Comparison of ENCODE assay signal across 8 mouse cellular contexts in genomic region chr5:120562956-120563913, GRCm38 (mm10). TPM values are rescaled to one million over a fixed set of nuclear protein-coding genes. Genes with fewer than 3 reads are reported as not detected.
DNase-seq lines count a peak whose midpoint lies in the region; ATAC-seq and TF ChIP-seq lines count a peak whose summit lies in the region.

No protein-coding gene starts in this region.

- no peak for DNase-seq in left cerebral cortex, adult 2 months (ENCODE audit: extremely low spot score in 1 of 2, low spot score in 2 of 2)
- no peak for DNase-seq in left cerebral cortex, postnatal 14 days (ENCODE audit: low spot score in 2 of 2)
- peak; percentile 73 to 74 for DNase-seq in heart, postnatal 14 days
- peak; percentile 51 for DNase-seq in large intestine, adult 2 months (ENCODE audit: low read depth, low spot score)
- DNase-seq in midbrain, embryonic 14.5 days = no peak
- no peak for DNase-seq in left cerebral cortex, postnatal 36 days (ENCODE audit: low spot score in 2 of 2)

- TF ChIP-seq CTCF in left cerebral cortex, adult 2 months (IDR thresholded peaks at IDR 0.05) = no peak

- intact Hi-C loops in left cerebral cortex, adult 2 months (cut with DNase I) = no loop called here
- intact Hi-C loops in left cerebral cortex, postnatal 14 days (cut with DNase I) = no loop called here
- intact Hi-C loops in heart, postnatal 14 days (cut with DNase I) = no loop called here
- intact Hi-C loops in left cerebral cortex, postnatal 36 days (cut with DNase I) = no loop called here

- H3K4me2 ChIP-seq in embryonic facial prominence, embryonic 15.5 days (replicated peaks) = 0 out of 2 replicates have a peak overlapping the region, but pooled peaks have one; percentile 11
- H3K4me2 ChIP-seq in midbrain, embryonic 14.5 days (ENCODE audit: low read length) = no peak overlapping the region

- no peak overlapping the region for H3K9ac ChIP-seq in embryonic facial prominence, embryonic 15.5 days
- no peak overlapping the region for H3K9ac ChIP-seq in midbrain, embryonic 14.5 days (replicated peaks; ENCODE audit: low read length)

- H3K36me3 ChIP-seq in embryonic facial prominence, embryonic 15.5 days = no peaks in the 10 kb centered on the region
- no peaks in the 10 kb centered on the region for H3K36me3 ChIP-seq in midbrain, embryonic 14.5 days (ENCODE audit: control insufficient read depth, insufficient read depth, low read length)

- peak; percentile 58; the same call in 1 of the 2 replicates for ATAC-seq in embryonic facial prominence, embryonic 15.5 days (ENCODE audit: insufficient number of reproducible peaks, low FRiP score, low TSS enrichment, low read depth)
- no peak for ATAC-seq in midbrain, embryonic 14.5 days (ENCODE audit: low FRiP score, low TSS enrichment)
- ATAC-seq in granulocyte monocyte progenitor cell, adult 5-6 weeks (replicated peaks; ENCODE audit: poor library complexity, severe bottlenecking) = no peak

- no peaks in the 10 kb centered on the region for H3K9me3 ChIP-seq in embryonic facial prominence, embryonic 15.5 days (replicated peaks)
- no peaks in the 10 kb centered on the region for H3K9me3 ChIP-seq in midbrain, embryonic 14.5 days (ENCODE audit: control insufficient read depth, low read length)

- peaks cover 82% of the 10 kb centered on the region for H3K4me1 ChIP-seq in embryonic facial prominence, embryonic 15.5 days
- H3K4me1 ChIP-seq in midbrain, embryonic 14.5 days (ENCODE audit: control insufficient read depth, insufficient read depth, low read length) = peaks cover 62% of the 10 kb centered on the region

- 32% methylated on average over 28 of the region's 28 CpGs for WGBS in embryonic facial prominence, embryonic 15.5 days
- 17% methylated on average over 28 of the region's 28 CpGs for WGBS in large intestine, adult 2 months
- WGBS in midbrain, embryonic 14.5 days = 59% methylated on average over 28 of the region's 28 CpGs

- H3K27me3 ChIP-seq in embryonic facial prominence, embryonic 15.5 days = no peaks in the 10 kb centered on the region
- H3K27me3 ChIP-seq in midbrain, embryonic 14.5 days (ENCODE audit: control insufficient read depth, insufficient read depth, low read length) = no peaks in the 10 kb centered on the region

- H3K4me3 ChIP-seq in left cerebral cortex, adult 2 months = no peak overlapping the region
- no peak overlapping the region for H3K4me3 ChIP-seq in embryonic facial prominence, embryonic 15.5 days (replicated peaks)
- no peak overlapping the region for H3K4me3 ChIP-seq in midbrain, embryonic 14.5 days (replicated peaks; ENCODE audit: low read depth, low read length)

- peak overlapping the region; percentile 72 for H3K27ac ChIP-seq in left cerebral cortex, adult 2 months
- H3K27ac ChIP-seq in embryonic facial prominence, embryonic 15.5 days (replicated peaks) = peak overlapping the region; percentile 90
- H3K27ac ChIP-seq in midbrain, embryonic 14.5 days (replicated peaks; ENCODE audit: low read depth, low read length) = peak overlapping the region; percentile 41; the same call in 1 of the 2 replicates

RNA-seq across cellular contexts. Expression of gene Tpcn1, which starts 25.2 kb away (rescaled TPM):
- 10 to 100 TPM; 36.8 to 42.1 TPM for total RNA-seq in left cerebral cortex, adult 2 months (2021)
- 10 to 100 TPM; 47.7 to 50.0 TPM for total RNA-seq in left cerebral cortex, postnatal 14 days (2021)
- polyA plus RNA-seq in embryonic facial prominence, embryonic 15.5 days (2015; fragmentation: Nextera tagmentation; extraction: Ambion mirVana) = 28.4 and 28.6 TPM in 2 replicates
- total RNA-seq in heart, postnatal 14 days (2021) = 10 to 100 TPM; 34.1 to 39.0 TPM
- 41.7 and 63.5 TPM in 2 replicates for polyA plus RNA-seq in large intestine, adult 2 months (2012; rRNA removed)
- polyA plus RNA-seq in midbrain, embryonic 14.5 days (2014; fragmentation: Nextera tagmentation; extraction: Ambion mirVana) = 10.4 and 12.2 TPM in 2 replicates
- 10 to 100 TPM; 32.9 to 36.0 TPM for total RNA-seq in left cerebral cortex, postnatal 36 days (2021)
- total RNA-seq in granulocyte monocyte progenitor cell, adult 5-6 weeks (2014; fragmentation: Nextera tagmentation) = 28.8 and 41.5 TPM in 2 replicates
- total RNA-seq in granulocyte monocyte progenitor cell, adult 5-6 weeks (2017) = 12.7 and 14.1 TPM in 2 replicates

RNA-seq across cellular contexts. Expression of gene Iqcd, which starts 25.6 kb away (rescaled TPM):
- under 1 TPM; 0.47 to 0.75 TPM for total RNA-seq in left cerebral cortex, adult 2 months (2021)
- under 1 TPM; 0.22 to 0.59 TPM for total RNA-seq in left cerebral cortex, postnatal 14 days (2021)
- 1.9 and 3.2 TPM in 2 replicates for polyA plus RNA-seq in embryonic facial prominence, embryonic 15.5 days (2015; fragmentation: Nextera tagmentation; extraction: Ambion mirVana)
- total RNA-seq in heart, postnatal 14 days (2021) = under 1 TPM in 1 of 2 experiments, not detected in 1; 0.15 TPM
- polyA plus RNA-seq in large intestine, adult 2 months (2012; rRNA removed) = 0.40 and 0.41 TPM in 2 replicates
- 1.4 and 1.7 TPM in 2 replicates for polyA plus RNA-seq in midbrain, embryonic 14.5 days (2014; fragmentation: Nextera tagmentation; extraction: Ambion mirVana)
- 1 to 10 TPM in 1 of 2 experiments, under 1 TPM in 1; 0.81 to 1.1 TPM for total RNA-seq in left cerebral cortex, postnatal 36 days (2021)
- total RNA-seq in granulocyte monocyte progenitor cell, adult 5-6 weeks (2014; fragmentation: Nextera tagmentation) = not detected in 2 replicates
- total RNA-seq in granulocyte monocyte progenitor cell, adult 5-6 weeks (2017) = not detected in 2 replicates

RNA-seq across cellular contexts. Expression of gene Rita1, which starts 49.2 kb away (rescaled TPM):
- 10 to 100 TPM; 29.5 to 29.9 TPM for total RNA-seq in left cerebral cortex, adult 2 months (2021)
- 10 to 100 TPM; 31.5 to 32.4 TPM for total RNA-seq in left cerebral cortex, postnatal 14 days (2021)
- polyA plus RNA-seq in embryonic facial prominence, embryonic 15.5 days (2015; fragmentation: Nextera tagmentation; extraction: Ambion mirVana) = 15.5 and 15.8 TPM in 2 replicates
- total RNA-seq in heart, postnatal 14 days (2021) = 10 to 100 TPM; 15.1 to 18.3 TPM
- polyA plus RNA-seq in large intestine, adult 2 months (2012; rRNA removed) = 12.4 and 13.2 TPM in 2 replicates
- polyA plus RNA-seq in midbrain, embryonic 14.5 days (2014; fragmentation: Nextera tagmentation; extraction: Ambion mirVana) = 20.6 and 25.5 TPM in 2 replicates
- total RNA-seq in left cerebral cortex, postnatal 36 days (2021) = 10 to 100 TPM; 35.7 to 36.3 TPM
- 3.0 and 5.3 TPM in 2 replicates for total RNA-seq in granulocyte monocyte progenitor cell, adult 5-6 weeks (2014; fragmentation: Nextera tagmentation)
- 1.8 and 3.9 TPM in 2 replicates for total RNA-seq in granulocyte monocyte progenitor cell, adult 5-6 weeks (2017)

RNA-seq across cellular contexts. Expression of gene Ddx54, which starts 49.3 kb away (rescaled TPM):
- total RNA-seq in left cerebral cortex, adult 2 months (2021) = 10 to 100 TPM; 38.6 to 41.0 TPM
- total RNA-seq in left cerebral cortex, postnatal 14 days (2021) = 10 to 100 TPM; 44.5 to 48.0 TPM
- 43.4 and 44.5 TPM in 2 replicates for polyA plus RNA-seq in embryonic facial prominence, embryonic 15.5 days (2015; fragmentation: Nextera tagmentation; extraction: Ambion mirVana)
- 10 to 100 TPM; 20.4 to 22.5 TPM for total RNA-seq in heart, postnatal 14 days (2021)
- polyA plus RNA-seq in large intestine, adult 2 months (2012; rRNA removed) = 35.2 and 40.2 TPM in 2 replicates
- polyA plus RNA-seq in midbrain, embryonic 14.5 days (2014; fragmentation: Nextera tagmentation; extraction: Ambion mirVana) = 29.4 and 31.9 TPM in 2 replicates
- 10 to 100 TPM; 36.9 to 43.1 TPM for total RNA-seq in left cerebral cortex, postnatal 36 days (2021)
- total RNA-seq in granulocyte monocyte progenitor cell, adult 5-6 weeks (2014; fragmentation: Nextera tagmentation) = 21.5 and 27.9 TPM in 2 replicates
- total RNA-seq in granulocyte monocyte progenitor cell, adult 5-6 weeks (2017) = 33.1 and 38.7 TPM in 2 replicates

RNA-seq across cellular contexts. Expression of gene Slc8b1, which starts 52.3 kb away (rescaled TPM):
- 1 to 10 TPM; 4.5 to 7.5 TPM for total RNA-seq in left cerebral cortex, adult 2 months (2021)
- total RNA-seq in left cerebral cortex, postnatal 14 days (2021) = 1 to 10 TPM; 5.2 to 5.4 TPM
- polyA plus RNA-seq in embryonic facial prominence, embryonic 15.5 days (2015; fragmentation: Nextera tagmentation; extraction: Ambion mirVana) = 9.0 and 9.3 TPM in 2 replicates
- 10 to 100 TPM in 1 of 2 experiments, 1 to 10 TPM in 1; 8.7 to 16.4 TPM for total RNA-seq in heart, postnatal 14 days (2021)
- polyA plus RNA-seq in large intestine, adult 2 months (2012; rRNA removed) = 10.9 and 13.0 TPM in 2 replicates
- 0.85 and 1.5 TPM in 2 replicates for polyA plus RNA-seq in midbrain, embryonic 14.5 days (2014; fragmentation: Nextera tagmentation; extraction: Ambion mirVana)
- total RNA-seq in left cerebral cortex, postnatal 36 days (2021) = 1 to 10 TPM; 4.2 to 8.2 TPM
- 24.9 and 38.3 TPM in 2 replicates for total RNA-seq in granulocyte monocyte progenitor cell, adult 5-6 weeks (2014; fragmentation: Nextera tagmentation)
- total RNA-seq in granulocyte monocyte progenitor cell, adult 5-6 weeks (2017) = 30.1 and 31.8 TPM in 2 replicates

Comparison
In these comparisons a context has a peak if more than half of its experiments do, and no peak if none do; other contexts are left out.
1. DNase-seq: peak in heart, postnatal 14 days (2 of 2) and large intestine, adult 2 months (single experiment); none in left cerebral cortex, adult 2 months (0 of 2), left cerebral cortex, postnatal 14 days (0 of 2), midbrain, embryonic 14.5 days (single experiment) and left cerebral cortex, postnatal 36 days (0 of 2).
2. Peak in every context shown above with its lines, with median percentiles within 50 percentile points of each other: H3K27ac ChIP-seq.